Mouse (Mus musculus): ENCODE results near the gene B830017H08Rik.

Gene B830017H08Rik

GRCm38 (mm10) chr16:17832821-17833220 lies at the start of gene B830017H08Rik:
TSS of gene B830017H08Rik (plus strand) at chr16:17833121.
- DNase-seq (ENCODE audit: low spot score in 2 of 2) = no peak

GRCm38 (mm10) chr16:17785337-17785736 lies 47.6 kb upstream of the B830017H08Rik start:
- DNase-seq (ENCODE audit: low spot score in 2 of 2) = no peak

GRCm38 (mm10) chr16:17792728-17793127 lies 40.2 kb upstream of the B830017H08Rik start:
- no peak for DNase-seq (ENCODE audit: low spot score in 2 of 2)

GRCm38 (mm10) chr16:17794047-17794446 lies 38.9 kb upstream of the B830017H08Rik start:
- no peak for DNase-seq (ENCODE audit: low spot score in 2 of 2)

GRCm38 (mm10) chr16:17795643-17796042 lies 37.3 kb upstream of the B830017H08Rik start:
- no peak for DNase-seq (ENCODE audit: low spot score in 2 of 2)

- no peak for DNase-seq (ENCODE audit: low spot score in 2 of 2)
Measured at GRCm38 (mm10) chr16:17796519-17796918, 36.4 kb upstream of the B830017H08Rik start.

- DNase-seq (ENCODE audit: low spot score in 2 of 2) = peak; percentile 44 to 54
Measured at GRCm38 (mm10) chr16:17796971-17797811, 35.7 kb upstream of the B830017H08Rik start, which contains the start of gene Scarf2. TSS of gene Scarf2 (plus strand) at chr16:17797282.

- DNase-seq (ENCODE audit: low spot score in 2 of 2) = no peak
Measured at GRCm38 (mm10) chr16:17797812-17798311, 35.1 kb upstream of the B830017H08Rik start.

- DNase-seq (ENCODE audit: low spot score in 2 of 2) = peak; percentile 62 to 70
Measured at GRCm38 (mm10) chr16:17798321-17799180, 34.4 kb upstream of the B830017H08Rik start.

- no peak for DNase-seq (ENCODE audit: low spot score in 2 of 2)
Measured at GRCm38 (mm10) chr16:17799584-17799983, 33.3 kb upstream of the B830017H08Rik start.

- no peak for DNase-seq (ENCODE audit: low spot score in 2 of 2)
Measured at GRCm38 (mm10) chr16:17801777-17802455, 31.0 kb upstream of the B830017H08Rik start.

- no peak for DNase-seq (ENCODE audit: low spot score in 2 of 2)
Measured at GRCm38 (mm10) chr16:17802456-17802838, 30.5 kb upstream of the B830017H08Rik start.

- peak in 1 of 2 experiments; percentile 43 for DNase-seq (ENCODE audit: low spot score in 2 of 2)
Measured at GRCm38 (mm10) chr16:17802839-17803674, 29.9 kb upstream of the B830017H08Rik start.

- DNase-seq (ENCODE audit: low spot score in 2 of 2) = no peak
Measured at GRCm38 (mm10) chr16:17803675-17804448, 29.1 kb upstream of the B830017H08Rik start.

GRCm38 (mm10) chr16:17804449-17804912 lies 28.4 kb upstream of the B830017H08Rik start:
- no peak for DNase-seq (ENCODE audit: low spot score in 2 of 2)

- no peak for DNase-seq (ENCODE audit: low spot score in 2 of 2)
Measured at GRCm38 (mm10) chr16:17804982-17805381, 27.9 kb upstream of the B830017H08Rik start.

- no peak for DNase-seq (ENCODE audit: low spot score in 2 of 2)
Measured at GRCm38 (mm10) chr16:17806581-17807191, 26.2 kb upstream of the B830017H08Rik start.

- DNase-seq (ENCODE audit: low spot score in 2 of 2) = peak; percentile 83 to 86
Measured at GRCm38 (mm10) chr16:17807192-17808009, 25.5 kb upstream of the B830017H08Rik start.
